Mouse (Mus musculus) lung, embryonic 15.5 days (tissue): ENCODE measurements around the gene Zfp113. TPM values are rescaled to one million over a fixed set of nuclear protein-coding genes. Genes with fewer than 3 reads are reported as not detected.
"Not testable (repeated sequence)": the region's sequence is repeated elsewhere in the genome, so short reads cannot be mapped to it uniquely, and the experiment has no call there.

ENCODE experiments used
- ATAC-seq: fragments of 200-750 bp; cut with Nextera tagmentation; 2 replicates; pipeline ENCODE4 v1.8.0; 2017; ENCODE audit warnings: moderate number of reproducible peaks, borderline replicate concordance; ENCODE audit not compliant: low FRiP score, low TSS enrichment; ENCODE audit errors: extremely low read depth
- H3K27ac ChIP-seq: fragments of 300-500 bp; sonication (generic); 2 replicates; pipeline ENCODE4 v1.5.1; 2015; ENCODE audit warnings: moderate library complexity, mild to moderate bottlenecking, inconsistent platforms
- H3K27me3 ChIP-seq: fragments of 300-500 bp; sonication (generic); 2 replicates; pipeline ENCODE4 v1.6.1; 2015; ENCODE audit warnings: inconsistent platforms
- H3K36me3 ChIP-seq: fragments of 300-500 bp; sonication (generic); 2 replicates; pipeline ENCODE4 v1.6.1; 2015; ENCODE audit warnings: inconsistent platforms
- H3K4me1 ChIP-seq: fragments of 300-500 bp; sonication (generic); 2 replicates; pipeline ENCODE4 v1.6.1; 2015; ENCODE audit warnings: inconsistent platforms
- H3K4me2 ChIP-seq: fragments of 300-500 bp; sonication (generic); 2 replicates; pipeline ENCODE4 v1.6.1; 2015; ENCODE audit warnings: inconsistent platforms, mild to moderate bottlenecking, moderate library complexity
- H3K4me3 ChIP-seq: fragments of 300-500 bp; sonication (generic); 2 replicates; pipeline ENCODE4 v1.5.1; 2015; ENCODE audit warnings: mild to moderate bottlenecking, inconsistent platforms
- H3K9ac ChIP-seq: fragments of 300-500 bp; sonication (generic); 2 replicates; pipeline ENCODE4 v1.6.1; 2015; ENCODE audit warnings: inconsistent platforms
- H3K9me3 ChIP-seq: fragments of 300-500 bp; sonication (generic); 2 replicates; pipeline ENCODE4 v1.6.1; 2016; ENCODE audit warnings: inconsistent platforms
- WGBS: fragments of 180-500 bp; shearing (Covaris S2); methylation state at CpG from one replicate; pipeline ENCODE4 v1.1.7; 2015; 5-methylcytosine and 5-hydroxymethylcytosine counted together
- polyA plus RNA-seq: library from polyadenylated mRNA; unstranded; fragments of >200 nt; fragmentation: Nextera tagmentation; extraction: Ambion mirVana; gene quantifications from 2 replicates; pipeline ENCODE4 v1.2.1, GENCODE M21; 2015

The Zfp113 gene
- polyA plus RNA-seq, 1 experiment from 2014 or later: 21.3 TPM

GRCm38 (mm10) chr5:138118041-138118440, 37.5 kb downstream of the Zfp113 start:
- peak overlapping the region; percentile 86 for H3K4me3 ChIP-seq
- H3K9ac ChIP-seq: no peak overlapping the region
- peaks cover 11% of the 10 kb centered on the region for H3K4me1 ChIP-seq
- no peak for ATAC-seq
- H3K27me3 ChIP-seq: no peaks in the 10 kb centered on the region
- WGBS: 51% methylated on average over 3 of the region's 3 CpGs
- no peak overlapping the region for H3K27ac ChIP-seq
- H3K4me2 ChIP-seq: peak overlapping the region; percentile 65
- H3K36me3 ChIP-seq: peaks cover 21% of the 10 kb centered on the region
- H3K9me3 ChIP-seq: no peaks in the 10 kb centered on the region

GRCm38 (mm10) chr5:138117199-138118015, 38.1 kb downstream of the Zfp113 start:
- H3K9me3 ChIP-seq: no peaks in the 10 kb centered on the region
- H3K9ac ChIP-seq: peak overlapping the region; percentile 74
- peaks cover 17% of the 10 kb centered on the region for H3K36me3 ChIP-seq
- H3K4me2 ChIP-seq: peak overlapping the region; percentile 65
- peaks cover 11% of the 10 kb centered on the region for H3K4me1 ChIP-seq
- 5% methylated on average over 16 of the region's 16 CpGs for WGBS
- ATAC-seq: peak; percentile 29; the same call in 1 of the 2 replicates
- H3K27me3 ChIP-seq: no peaks in the 10 kb centered on the region
- H3K4me3 ChIP-seq: peak overlapping the region; percentile 86
- peak overlapping the region; percentile 96 for H3K27ac ChIP-seq

GRCm38 (mm10) chr5:138116255-138117198, 39.0 kb downstream of the Zfp113 start, which contains the start of gene Zscan21:
TSS of gene Zscan21 (plus strand) at chr5:138116903.
- peaks cover 13% of the 10 kb centered on the region; the same call in 1 of the 2 replicates for H3K36me3 ChIP-seq
- H3K4me1 ChIP-seq: peaks cover 11% of the 10 kb centered on the region
- peak within 1 kb of the TSS; percentile 86 for H3K4me3 ChIP-seq
- H3K9me3 ChIP-seq: no peaks in the 10 kb centered on the region
- ATAC-seq: peak; percentile 95
- H3K4me2 ChIP-seq: peak within 1 kb of the TSS; percentile 65
- H3K27me3 ChIP-seq: no peaks in the 10 kb centered on the region
- H3K27ac ChIP-seq: peak within 1 kb of the TSS; percentile 96
- peak within 1 kb of the TSS; percentile 74 for H3K9ac ChIP-seq
- WGBS: 6% methylated on average over 38 of the region's 38 CpGs

GRCm38 (mm10) chr5:138109847-138110396, 45.6 kb downstream of the Zfp113 start:
- 54% methylated on average over 4 of the region's 4 CpGs for WGBS
- ATAC-seq: not testable (repeated sequence)

GRCm38 (mm10) chr5:138107130-138107529, 48.4 kb downstream of the Zfp113 start:
- Histone ChIP-seq H3K9ac (no peak overlapping the region), H3K27me3 (no peaks in the 10 kb centered on the region), H3K4me2 (no peak overlapping the region), H3K9me3 (no peaks in the 10 kb centered on the region), H3K27ac (no peak overlapping the region), H3K36me3 (peaks cover 24% of the 10 kb centered on the region), H3K4me3 (no peak overlapping the region), H3K4me1 (no peaks in the 10 kb centered on the region)
- WGBS: 71% methylated on average over 3 of the region's 3 CpGs
- no peak for ATAC-seq

More at GRCm38 (mm10) chr5:138109847-138110396, 45.6 kb downstream of the Zfp113 start:
- H3K9ac ChIP-seq, H3K27ac ChIP-seq, H3K4me2 ChIP-seq, H3K27me3 ChIP-seq, H3K9me3 ChIP-seq, H3K36me3 ChIP-seq, H3K4me3 ChIP-seq, H3K4me1 ChIP-seq: not testable (repeated sequence)

GRCm38 (mm10) chr5:138104976-138105375, 50.6 kb downstream of the Zfp113 start:
- 54% methylated on average over 2 of the region's 2 CpGs for WGBS
- no peaks in the 10 kb centered on the region for H3K9me3 ChIP-seq
- H3K36me3 ChIP-seq: peaks cover 46% of the 10 kb centered on the region
- H3K4me3 ChIP-seq: no peak overlapping the region
- H3K4me2 ChIP-seq: no peak overlapping the region
- H3K27ac ChIP-seq: no peak overlapping the region
- H3K27me3 ChIP-seq: no peaks in the 10 kb centered on the region
- no peak overlapping the region for H3K9ac ChIP-seq
- H3K4me1 ChIP-seq: no peaks in the 10 kb centered on the region
- no peak for ATAC-seq

DNA sequence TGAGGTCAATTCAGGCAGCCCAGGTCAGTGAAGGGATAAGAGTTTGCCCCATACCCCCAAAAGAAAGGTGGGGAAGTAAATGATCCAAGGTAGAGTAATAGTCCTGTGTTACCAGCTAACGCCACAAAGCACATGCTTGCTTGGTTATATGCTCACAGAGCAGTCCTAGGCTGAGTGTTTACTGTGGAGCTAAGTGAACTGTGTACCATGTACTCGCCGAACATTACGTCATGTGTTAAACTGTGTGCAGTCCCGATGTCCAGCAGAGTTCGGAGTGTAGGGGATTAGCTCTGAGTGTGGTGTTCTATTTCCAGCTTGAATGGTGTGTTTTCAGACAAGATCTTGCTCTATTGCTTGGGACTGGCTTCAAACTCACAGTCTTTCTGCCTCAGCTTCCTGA, 61.1 kb downstream of the Zfp113 start:
- Histone ChIP-seq H3K4me2 (no peak overlapping the region), H3K9me3 (no peaks in the 10 kb centered on the region), H3K27ac (no peak overlapping the region), H3K36me3 (peaks cover 59% of the 10 kb centered on the region), H3K4me1 (no peaks in the 10 kb centered on the region), H3K9ac (no peak overlapping the region), H3K27me3 (no peaks in the 10 kb centered on the region), H3K4me3 (no peak overlapping the region)
- 93% methylated on average over 6 of the region's 6 CpGs for WGBS
- no peak for ATAC-seq

- H3K4me3 ChIP-seq: no peak overlapping the region
- H3K27me3 ChIP-seq: no peaks in the 10 kb centered on the region
- no peak for ATAC-seq
- WGBS: 88% methylated on average over 4 of the region's 4 CpGs
- peaks cover 47% of the 10 kb centered on the region for H3K36me3 ChIP-seq
- no peak overlapping the region for H3K9ac ChIP-seq
- H3K27ac ChIP-seq: no peak overlapping the region
- H3K4me1 ChIP-seq: peaks cover 11% of the 10 kb centered on the region; the same call in 1 of the 2 replicates
- H3K9me3 ChIP-seq: no peaks in the 10 kb centered on the region
- no peak overlapping the region for H3K4me2 ChIP-seq
Observed at GRCm38 (mm10) chr5:138092771-138093170, 62.8 kb downstream of the Zfp113 start.

- H3K4me3 ChIP-seq: no peak overlapping the region
- no peaks in the 10 kb centered on the region for H3K9me3 ChIP-seq
- H3K27ac ChIP-seq: no peak overlapping the region
- peaks cover 15% of the 10 kb centered on the region for H3K4me1 ChIP-seq
- H3K36me3 ChIP-seq: peaks cover 31% of the 10 kb centered on the region
- H3K4me2 ChIP-seq: no peak overlapping the region
- 93% methylated on average over 5 of the region's 5 CpGs for WGBS
- no peak overlapping the region for H3K9ac ChIP-seq
- no peak for ATAC-seq
- H3K27me3 ChIP-seq: no peaks in the 10 kb centered on the region
Observed at GRCm38 (mm10) chr5:138090737-138091136, 64.8 kb downstream of the Zfp113 start.

DNA sequence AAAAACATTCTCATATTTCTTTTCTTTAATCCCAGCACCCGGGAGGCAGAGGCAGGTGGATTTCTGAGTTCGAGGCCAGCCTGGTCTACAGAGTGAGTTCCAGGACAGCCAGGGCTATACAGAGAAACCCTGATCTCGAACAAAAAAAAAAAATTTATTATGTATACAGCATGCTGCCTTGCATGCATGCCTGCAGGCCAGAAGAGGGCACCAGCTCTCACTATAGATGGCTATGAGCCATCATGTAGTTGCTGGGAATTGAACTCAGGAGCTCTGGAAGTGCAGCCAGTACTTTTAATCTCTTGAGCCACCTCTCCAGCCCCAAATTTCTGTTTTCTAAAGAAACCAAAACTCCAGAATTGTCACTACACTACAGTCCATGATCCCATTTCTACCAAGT, 65.3 kb downstream of the Zfp113 start:
- Histone ChIP-seq H3K4me3 (no peak overlapping the region), H3K9ac (no peak overlapping the region), H3K9me3 (no peaks in the 10 kb centered on the region), H3K27me3 (no peaks in the 10 kb centered on the region), H3K4me1 (peaks cover 15% of the 10 kb centered on the region), H3K27ac (no peak overlapping the region), H3K36me3 (peaks cover 30% of the 10 kb centered on the region), H3K4me2 (no peak overlapping the region)
- whole genome bisulfite sequencing: 79% methylated on average over 3 of the region's 3 CpGs
- no peak for ATAC-seq
